Mouse (Mus musculus): Measurements from ENCODE around the gene Prb1. TPM values are rescaled to one million over a fixed set of nuclear protein-coding genes. Genes with fewer than 3 reads are reported as not detected.
"Not testable (repeated sequence)": the region's sequence is repeated elsewhere in the genome, so short reads cannot be mapped to it uniquely, and the experiment has no call there.

Gene Prb1
- polyA plus RNA-seq (2012; rRNA removed) = not detected in 2 replicates

- not testable (repeated sequence) for DNase-seq (ENCODE audit: low spot score)
These were observed at the start of gene Prb1 for GRCm38 (mm10) chr6:132210421-132210820. Gene Prb1, minus strand, starts transcription at chr6:132210521.

Other genes starting within 250 kb of the Prb1 start
- not detected in 2 replicates for gene Prpmp5, start 104.2 kb upstream of the Prb1 start, polyA plus RNA-seq (2012; rRNA removed)
- gene Gm8882, start 153.6 kb upstream of the Prb1 start, polyA plus RNA-seq (2012; rRNA removed) = not detected in 2 replicates